Mouse (Mus musculus): ENCODE measurements around the gene Ccdc9.

GRCm38 (mm10) chr7:16315222-16315759, 28.7 kb upstream of the Ccdc9 start:
- TF ChIP-seq CTCF (IDR thresholded peaks at IDR 0.05; ENCODE audit: control insufficient read depth, insufficient read depth, insufficient read length) = no peak
- TF ChIP-seq USF1 (IDR thresholded peaks at IDR 0.05; ENCODE audit: low read depth) = no peak
- TF ChIP-seq MYOD1 (IDR thresholded peaks at IDR 0.05; ENCODE audit: control insufficient read depth, insufficient read length, low read depth) = no peak
- TF ChIP-seq CEBPB (IDR thresholded peaks at IDR 0.05; ENCODE audit: low read depth) = no peak
